Mouse (Mus musculus): ENCODE measurements around the gene Stard13.

Gene Stard13

DNA sequence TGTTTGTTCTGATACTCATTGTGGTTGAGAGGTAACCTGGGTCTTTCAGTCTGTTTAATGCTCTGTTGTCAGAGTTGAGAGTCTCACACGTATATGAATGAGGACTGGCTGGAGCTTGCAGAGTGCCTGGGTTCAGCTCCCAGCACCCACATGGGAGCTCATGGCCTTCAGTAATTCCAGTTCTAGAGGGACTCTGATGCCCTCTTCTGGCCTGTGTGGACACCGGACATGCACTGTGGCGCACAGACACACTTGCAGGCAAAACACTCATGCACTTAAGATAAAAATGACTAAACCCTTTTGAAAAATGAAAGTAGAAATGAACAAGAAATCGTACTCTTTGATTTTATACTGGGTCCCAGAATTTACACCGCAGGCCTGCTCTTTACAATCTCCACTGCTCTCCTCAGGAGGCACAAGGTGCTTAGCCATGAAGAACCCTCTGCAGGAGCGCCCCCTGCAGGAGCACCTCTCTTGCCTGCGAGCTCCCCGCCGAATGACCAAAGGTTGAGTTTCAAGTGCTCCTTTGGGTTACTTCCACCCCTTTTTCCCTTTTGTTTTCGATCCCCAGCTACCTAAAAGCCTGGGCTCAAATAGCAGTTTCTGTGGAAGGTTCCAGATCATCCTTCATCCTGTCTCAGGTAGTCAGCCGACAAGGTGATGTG lies 178.1 kb downstream of the Stard13 start:
- in situ Hi-C loops (cut with MboI; ENCODE audit: low pct_unique_long_range_greater_than_20kb in 1 of 2, low sequenced_read_pairs in 2 of 2, unreplicated experiment in 1 of 2), result loop anchor here in 1 of 2 experiments (10.0 kb wide), 1 partner anchor 111 kb away; no protein-coding TSS in a partner anchor

DNA sequence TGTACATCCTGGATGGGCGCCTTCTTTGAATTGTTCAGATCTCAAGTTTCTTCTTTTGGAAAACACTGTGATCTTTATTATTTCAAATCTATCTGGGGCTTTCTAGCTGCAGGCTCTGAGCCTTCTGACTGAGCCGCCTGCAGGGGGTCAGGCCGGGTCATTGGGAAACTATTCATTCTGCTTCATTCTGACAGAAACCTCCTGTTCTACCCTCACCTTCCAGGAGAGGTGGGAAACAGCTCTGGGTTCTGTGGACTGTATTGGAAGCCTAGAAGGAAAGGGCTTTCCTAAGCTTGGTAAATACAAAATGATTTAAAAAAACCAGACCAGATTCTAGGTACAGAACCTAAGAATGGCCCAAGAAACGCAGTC lies 178.9 kb downstream of the Stard13 start:
- in situ Hi-C loops (cut with MboI; ENCODE audit: low pct_unique_long_range_greater_than_20kb in 1 of 2, low sequenced_read_pairs in 2 of 2, unreplicated experiment in 1 of 2), result loop anchor here in 1 of 2 experiments (10.0 kb wide), 1 partner anchor 110 kb away; no protein-coding TSS in a partner anchor

DNA sequence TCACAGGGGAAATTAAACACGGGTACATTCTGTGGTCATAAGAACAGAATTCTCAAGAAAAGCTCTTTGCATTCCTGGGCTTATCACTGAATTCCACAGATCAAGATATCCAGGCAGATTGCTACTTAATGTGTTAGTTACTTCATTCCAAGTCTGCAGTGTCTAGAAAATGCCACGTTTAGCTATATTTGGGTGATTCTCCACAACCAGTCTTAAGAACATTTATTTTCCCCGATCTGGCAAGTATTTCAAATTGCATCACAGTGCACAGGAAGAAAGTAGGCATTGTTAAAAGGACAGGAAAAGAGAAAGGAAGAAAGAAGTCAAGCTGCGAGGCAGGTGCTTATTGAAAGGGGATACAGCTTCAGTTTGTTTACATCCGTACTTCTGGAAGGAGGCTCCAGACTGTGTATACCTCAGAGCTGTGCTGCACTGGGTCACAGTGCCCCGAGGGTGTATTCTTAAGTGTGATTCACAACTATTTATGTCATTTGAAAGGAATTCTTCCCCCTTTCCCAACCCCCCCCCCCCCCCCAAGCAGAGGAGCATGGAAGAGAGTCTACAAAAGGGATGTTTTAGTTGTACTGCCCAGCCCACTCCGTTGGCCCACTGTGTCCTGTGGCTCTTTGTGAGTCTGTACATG lies 179.4 kb downstream of the Stard13 start:
- in situ Hi-C loops (cut with MboI; ENCODE audit: low pct_unique_long_range_greater_than_20kb in 1 of 2, low sequenced_read_pairs in 2 of 2, unreplicated experiment in 1 of 2), result loop anchor here in 1 of 2 experiments (10.0 kb wide), 1 partner anchor 109 kb away; no protein-coding TSS in a partner anchor

DNA sequence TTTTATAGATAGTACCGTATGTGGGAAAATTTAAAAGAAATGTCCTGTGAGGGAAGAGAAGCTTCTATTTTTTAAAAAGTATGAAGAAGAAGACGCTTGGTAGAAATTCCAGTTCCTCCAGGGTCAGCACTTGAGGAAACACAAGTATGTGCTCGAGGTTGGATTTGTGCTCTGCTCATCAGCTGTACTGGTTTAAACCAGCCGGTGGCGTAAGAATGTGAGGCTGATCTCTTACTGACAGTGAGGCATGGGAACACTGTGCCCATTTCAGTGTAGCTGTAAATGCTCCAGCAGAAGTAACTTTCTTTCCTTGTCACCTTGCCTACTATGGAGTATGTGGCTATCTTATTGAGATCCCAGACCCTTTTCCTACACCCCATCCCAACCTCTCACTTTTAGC lies 180.4 kb downstream of the Stard13 start:
- in situ Hi-C loops (cut with MboI; ENCODE audit: low pct_unique_long_range_greater_than_20kb in 1 of 2, low sequenced_read_pairs in 2 of 2, unreplicated experiment in 1 of 2), result loop anchor here in 1 of 2 experiments (10.0 kb wide), 1 partner anchor 108 kb away; no protein-coding TSS in a partner anchor

DNA sequence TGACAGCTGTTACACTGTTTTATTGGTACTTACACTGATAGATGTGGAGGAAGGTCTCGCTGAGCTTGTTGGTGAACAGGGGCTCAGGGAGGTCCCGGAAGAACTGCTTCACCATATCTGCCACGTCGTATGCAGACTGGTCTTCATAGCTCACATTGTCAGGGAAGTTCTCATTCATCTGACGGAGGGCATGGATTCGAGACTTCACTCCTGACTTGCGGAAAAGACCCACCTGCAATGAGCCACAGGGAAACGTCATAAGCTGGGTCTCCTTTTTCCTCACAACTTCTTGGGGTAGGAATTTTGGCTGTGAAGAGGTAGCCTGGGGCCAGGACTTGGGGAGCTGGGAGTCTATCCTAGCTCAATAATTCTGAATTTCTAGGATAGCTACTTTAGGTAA lies 181.3 kb downstream of the Stard13 start:
- in situ Hi-C loops (cut with MboI; ENCODE audit: low pct_unique_long_range_greater_than_20kb in 1 of 2, low sequenced_read_pairs in 2 of 2, unreplicated experiment in 1 of 2), result loop anchor here in 1 of 2 experiments (10.0 kb wide), 1 partner anchor 108 kb away; no protein-coding TSS in a partner anchor

DNA sequence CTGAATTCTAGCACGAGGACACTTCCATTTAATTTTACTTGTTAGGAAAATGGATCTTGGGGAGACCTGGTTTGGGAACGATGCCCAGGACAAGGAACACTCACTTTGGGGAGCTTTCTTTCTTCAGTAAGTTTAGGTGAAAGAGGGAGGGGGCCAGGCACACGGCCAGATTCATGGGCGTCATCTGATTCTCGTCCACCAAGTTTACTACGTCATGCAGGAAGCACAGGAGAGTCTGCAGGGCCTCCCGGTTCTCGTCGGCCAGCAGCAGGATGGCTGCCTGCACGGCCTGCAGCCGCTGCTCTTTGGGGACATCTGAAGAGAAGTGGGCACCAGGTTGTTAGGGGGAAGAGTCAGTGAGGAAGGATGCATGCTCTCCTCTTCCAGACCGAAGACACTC lies 186.1 kb downstream of the Stard13 start:
- in situ Hi-C loops (cut with MboI; ENCODE audit: low pct_unique_long_range_greater_than_20kb in 1 of 2, low sequenced_read_pairs in 2 of 2, unreplicated experiment in 1 of 2), result no loop called here

DNA sequence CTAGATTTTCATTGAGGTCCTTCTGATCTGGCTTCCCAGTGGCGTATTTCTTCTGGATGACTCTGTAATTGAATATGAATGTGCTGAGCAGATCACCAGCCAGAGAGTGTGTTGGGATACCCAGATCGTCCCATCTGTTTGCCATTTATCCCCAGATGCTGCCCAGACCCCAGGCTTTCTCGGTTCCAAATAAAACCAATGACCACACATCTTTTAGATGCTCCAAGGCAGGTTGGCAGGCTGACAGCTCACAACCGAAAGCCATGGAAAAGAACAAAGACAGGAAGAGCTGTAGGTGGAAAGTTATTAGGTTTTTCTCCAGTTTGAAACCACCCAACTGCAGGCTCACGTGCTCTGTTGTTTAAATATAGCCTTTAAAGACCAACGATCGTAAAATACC lies 186.7 kb downstream of the Stard13 start:
- in situ Hi-C loops (cut with MboI; ENCODE audit: low pct_unique_long_range_greater_than_20kb in 1 of 2, low sequenced_read_pairs in 2 of 2, unreplicated experiment in 1 of 2), result no loop called here

DNA sequence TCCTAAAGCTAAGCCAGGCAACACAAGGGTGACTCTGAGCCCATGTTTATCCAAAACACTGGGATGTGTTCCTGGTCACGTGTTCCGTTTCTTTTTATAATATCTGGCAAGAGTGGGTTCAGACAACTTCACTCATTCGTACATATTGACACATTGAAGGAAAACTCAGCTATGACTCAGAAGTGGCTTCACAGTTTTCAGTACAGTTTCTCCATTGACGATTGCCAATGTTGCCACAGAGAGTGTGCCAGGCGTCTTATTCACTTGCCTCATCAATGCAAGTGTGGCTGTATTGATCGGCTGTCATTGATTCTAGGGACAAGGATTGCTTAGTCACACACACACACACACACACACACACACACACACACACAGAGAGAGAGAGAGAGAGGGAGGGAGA lies 187.5 kb downstream of the Stard13 start:
- in situ Hi-C loops (cut with MboI; ENCODE audit: low pct_unique_long_range_greater_than_20kb in 1 of 2, low sequenced_read_pairs in 2 of 2, unreplicated experiment in 1 of 2), result no loop called here

DNA sequence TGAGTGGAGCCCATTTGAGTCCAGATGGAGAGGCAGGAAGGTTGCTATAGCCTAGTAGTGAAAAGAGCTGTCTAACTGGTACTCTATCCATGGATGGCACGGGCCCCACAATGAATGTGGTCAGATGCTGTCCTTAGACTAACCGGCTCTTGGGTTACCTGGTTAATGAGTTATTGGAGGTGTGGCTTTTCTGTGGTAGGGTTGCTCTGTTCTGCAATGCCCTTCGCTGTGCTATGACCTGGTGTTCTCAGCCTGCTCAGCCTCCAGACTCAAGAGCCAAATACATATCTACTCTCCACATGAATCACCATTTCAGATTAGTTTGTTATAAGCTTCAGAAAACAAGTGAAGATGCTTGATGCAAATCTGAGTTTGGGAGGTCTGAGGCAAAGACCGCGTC lies 190.7 kb downstream of the Stard13 start:
- in situ Hi-C loops (cut with MboI; ENCODE audit: low pct_unique_long_range_greater_than_20kb in 1 of 2, low sequenced_read_pairs in 2 of 2, unreplicated experiment in 1 of 2), result no loop called here

DNA sequence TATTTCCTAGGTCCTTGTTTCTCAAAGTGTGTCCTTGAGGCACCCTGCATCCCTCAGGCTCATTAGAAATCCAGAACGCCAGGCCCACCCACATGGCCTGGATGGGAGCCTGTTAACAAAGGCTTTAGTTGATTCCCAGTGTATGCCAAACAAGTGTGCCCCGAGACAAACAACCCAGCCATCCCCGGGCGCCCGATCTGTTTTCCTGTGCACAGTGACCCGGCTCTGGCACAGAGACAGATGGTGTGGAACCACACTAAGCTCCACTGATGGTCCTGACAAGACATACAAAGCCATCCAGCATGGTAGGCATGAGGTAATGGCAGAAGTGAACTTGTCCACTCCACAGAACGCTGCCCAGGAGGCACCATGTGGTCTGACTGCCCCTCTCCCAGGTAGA lies 195.8 kb downstream of the Stard13 start:
- in situ Hi-C loops (cut with MboI; ENCODE audit: low pct_unique_long_range_greater_than_20kb in 1 of 2, low sequenced_read_pairs in 2 of 2, unreplicated experiment in 1 of 2), result no loop called here

DNA sequence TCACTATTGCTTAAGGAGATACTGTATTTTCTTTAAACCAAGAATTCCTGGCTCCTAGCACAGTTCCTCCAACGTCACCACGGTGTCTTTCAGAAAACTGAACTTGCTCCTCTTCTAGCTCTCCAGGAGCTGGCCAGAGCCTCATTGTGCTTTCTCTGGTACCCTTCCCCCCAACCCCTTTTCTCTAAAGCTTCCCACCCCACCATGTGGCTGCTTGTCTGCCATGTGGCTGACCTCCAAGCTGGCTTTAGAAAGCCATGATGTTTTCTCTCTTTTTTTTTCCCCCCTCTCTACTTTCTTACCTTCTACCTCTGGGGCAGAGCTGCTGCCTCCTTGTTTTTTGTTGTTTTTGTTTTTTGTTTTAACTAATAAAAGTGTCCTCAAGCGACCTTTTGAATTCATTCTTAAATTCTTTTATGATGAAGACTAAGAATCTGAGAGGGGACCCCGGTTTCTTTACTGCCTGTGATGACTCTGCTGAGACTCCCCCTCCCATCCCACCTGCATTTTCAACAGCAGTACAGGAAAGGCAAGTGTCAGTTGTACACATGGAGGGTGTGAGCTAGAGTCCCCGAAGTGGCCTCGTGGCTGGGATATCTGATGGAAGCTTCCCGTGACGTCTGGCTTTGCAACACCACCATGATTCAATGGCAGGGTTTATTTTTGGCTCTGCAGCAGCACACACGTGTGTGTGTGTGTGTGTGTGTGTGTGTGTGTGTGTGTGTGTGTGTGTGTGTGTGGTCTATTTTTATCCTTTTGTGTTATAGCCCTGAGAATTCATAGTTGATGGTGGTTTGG lies 198.7 kb downstream of the Stard13 start:
- in situ Hi-C loops (cut with MboI; ENCODE audit: low pct_unique_long_range_greater_than_20kb in 1 of 2, low sequenced_read_pairs in 2 of 2, unreplicated experiment in 1 of 2), result no loop called here

DNA sequence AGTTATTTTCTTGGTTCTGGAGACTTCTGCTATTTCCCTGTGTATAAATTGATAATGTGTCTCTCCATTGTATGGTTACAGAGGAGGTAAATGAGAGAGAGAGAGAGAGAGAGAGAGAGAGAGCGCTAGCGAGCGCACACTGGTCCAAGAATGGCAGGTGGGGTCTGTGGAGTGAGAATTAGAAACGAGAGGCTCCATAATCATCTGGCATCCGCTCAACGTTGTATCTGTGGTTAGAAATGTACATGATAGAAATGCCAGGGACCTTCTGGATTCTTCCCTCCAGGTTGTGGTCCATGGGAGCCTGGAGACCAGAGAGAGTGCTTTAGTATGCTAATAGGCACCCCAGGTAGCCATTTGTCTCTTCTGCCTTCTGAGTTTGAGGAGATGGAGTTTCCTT lies 204.7 kb downstream of the Stard13 start:
- in situ Hi-C loops (cut with MboI; ENCODE audit: low pct_unique_long_range_greater_than_20kb in 1 of 2, low sequenced_read_pairs in 2 of 2, unreplicated experiment in 1 of 2), result no loop called here

DNA sequence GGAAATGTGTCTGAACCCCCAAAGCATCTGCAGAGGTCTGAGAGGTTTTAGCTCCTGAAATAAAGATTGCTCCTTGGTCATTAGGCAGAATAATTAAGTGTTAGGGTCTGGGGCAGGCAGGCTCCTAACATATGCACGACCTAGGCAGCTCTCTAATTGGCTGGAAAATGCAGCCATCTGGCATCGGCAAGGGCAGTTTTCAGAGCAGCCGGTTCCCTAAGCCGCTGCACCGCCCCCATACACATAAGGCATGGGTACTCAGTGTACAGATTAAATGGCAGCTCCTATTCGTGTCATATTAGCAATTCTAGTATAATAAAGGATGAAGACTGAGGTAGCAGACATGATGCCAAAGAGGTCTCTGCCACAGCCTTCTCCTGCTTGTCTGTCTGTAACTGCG lies 206.5 kb downstream of the Stard13 start:
- in situ Hi-C loops (cut with MboI; ENCODE audit: low pct_unique_long_range_greater_than_20kb in 1 of 2, low sequenced_read_pairs in 2 of 2, unreplicated experiment in 1 of 2), result no loop called here

DNA sequence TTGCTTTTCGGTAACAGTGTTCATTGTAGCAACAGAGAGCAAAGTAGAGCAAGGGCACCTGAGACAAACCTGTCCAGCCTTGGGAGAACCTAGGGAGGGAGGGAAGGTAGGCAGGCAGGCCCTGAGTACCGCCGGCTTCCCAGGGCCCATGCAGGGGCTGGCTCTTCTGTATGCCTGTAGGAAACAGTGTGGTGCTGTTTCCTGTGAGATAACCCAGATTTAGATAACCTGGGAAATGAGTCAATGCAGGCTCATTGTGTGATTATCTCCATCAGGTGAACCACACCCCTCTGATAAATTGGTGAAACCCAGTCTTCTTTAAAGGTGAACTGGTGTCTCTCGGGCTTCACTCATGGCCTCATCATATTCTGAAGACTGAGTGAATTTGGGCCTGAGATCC lies 207.6 kb downstream of the Stard13 start:
- in situ Hi-C loops (cut with MboI; ENCODE audit: low pct_unique_long_range_greater_than_20kb in 1 of 2, low sequenced_read_pairs in 2 of 2, unreplicated experiment in 1 of 2), result no loop called here

DNA sequence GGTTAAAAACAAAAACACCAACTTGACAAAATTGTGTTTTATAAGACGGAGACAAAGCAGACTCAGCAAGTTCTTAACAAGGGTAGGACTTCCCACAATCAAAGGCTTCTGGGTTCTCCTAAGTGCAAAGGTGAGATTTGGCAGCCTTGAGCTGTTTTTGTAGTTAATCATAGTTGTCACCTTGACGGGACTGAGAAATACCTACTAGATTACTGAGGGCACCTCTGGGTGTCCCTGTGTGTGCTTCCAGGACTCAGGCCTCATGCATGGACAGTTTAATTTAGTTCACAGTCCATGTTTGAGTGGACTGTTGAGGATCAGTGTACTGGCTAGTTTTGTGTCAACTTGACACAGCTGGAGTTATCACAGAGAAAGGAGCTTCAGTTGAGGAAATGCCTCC lies 209.2 kb downstream of the Stard13 start:
- in situ Hi-C loops (cut with MboI; ENCODE audit: low pct_unique_long_range_greater_than_20kb in 1 of 2, low sequenced_read_pairs in 2 of 2, unreplicated experiment in 1 of 2), result no loop called here

DNA sequence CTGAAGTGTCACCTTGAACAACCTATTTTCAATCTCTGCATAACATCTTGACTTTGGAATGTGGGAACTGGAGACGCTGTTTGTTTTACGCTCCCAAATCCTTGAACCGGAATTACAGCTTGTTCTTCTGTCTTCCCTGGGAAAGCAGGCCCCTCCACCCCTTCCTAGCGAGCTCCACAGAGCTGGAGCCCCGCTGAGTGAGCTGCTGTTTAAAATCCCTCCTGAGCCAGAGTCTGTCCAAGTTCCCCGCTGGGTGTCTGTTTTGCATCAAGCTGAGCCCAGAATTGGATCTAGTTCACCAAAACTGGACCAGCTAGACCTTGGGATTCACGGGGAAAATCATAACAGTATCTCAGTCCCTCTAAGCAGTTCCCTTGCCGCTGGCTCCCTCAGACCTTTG lies 210.2 kb downstream of the Stard13 start:
- in situ Hi-C loops (cut with MboI; ENCODE audit: low pct_unique_long_range_greater_than_20kb in 1 of 2, low sequenced_read_pairs in 2 of 2, unreplicated experiment in 1 of 2), result no loop called here

DNA sequence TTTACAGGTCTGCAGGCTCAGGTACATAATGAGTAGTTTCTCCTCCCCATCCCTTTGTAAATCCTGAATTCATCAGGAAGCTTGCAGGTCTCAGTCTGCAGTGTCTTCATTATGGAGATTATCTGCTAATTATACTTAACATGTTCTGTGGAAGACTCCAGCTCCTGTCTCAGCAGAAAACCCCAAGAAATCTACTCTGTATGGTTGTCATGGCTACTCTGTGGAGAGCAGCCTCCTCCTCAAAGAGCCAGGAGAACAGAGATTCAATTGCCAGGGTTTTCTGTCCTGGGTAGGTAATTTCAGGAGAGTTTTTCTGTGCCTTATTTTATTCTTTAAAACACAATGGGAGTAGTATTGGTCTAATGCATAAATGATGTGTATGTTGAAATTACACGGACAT lies 210.7 kb downstream of the Stard13 start:
- in situ Hi-C loops (cut with MboI; ENCODE audit: low pct_unique_long_range_greater_than_20kb in 1 of 2, low sequenced_read_pairs in 2 of 2, unreplicated experiment in 1 of 2), result no loop called here

DNA sequence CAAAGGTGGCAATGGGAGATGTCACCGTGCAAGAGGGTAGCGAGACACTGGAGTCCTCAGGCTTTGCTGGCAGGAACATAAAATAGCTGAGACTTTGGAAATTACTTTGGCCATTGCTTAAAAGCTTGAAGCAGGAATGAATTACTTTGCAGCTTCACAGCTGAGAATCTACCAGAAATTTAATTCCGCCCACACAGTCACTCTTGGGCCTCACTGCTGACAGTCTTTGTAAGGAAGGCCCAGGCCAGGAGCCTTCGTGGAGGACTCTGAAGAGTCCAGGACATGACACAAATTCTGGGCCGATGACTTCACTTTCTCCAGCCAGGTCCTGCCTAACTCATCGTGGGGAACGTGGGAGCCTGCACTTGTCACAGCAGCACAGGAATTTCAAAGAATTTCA lies 211.6 kb downstream of the Stard13 start:
- in situ Hi-C loops (cut with MboI; ENCODE audit: low pct_unique_long_range_greater_than_20kb in 1 of 2, low sequenced_read_pairs in 2 of 2, unreplicated experiment in 1 of 2), result no loop called here

DNA sequence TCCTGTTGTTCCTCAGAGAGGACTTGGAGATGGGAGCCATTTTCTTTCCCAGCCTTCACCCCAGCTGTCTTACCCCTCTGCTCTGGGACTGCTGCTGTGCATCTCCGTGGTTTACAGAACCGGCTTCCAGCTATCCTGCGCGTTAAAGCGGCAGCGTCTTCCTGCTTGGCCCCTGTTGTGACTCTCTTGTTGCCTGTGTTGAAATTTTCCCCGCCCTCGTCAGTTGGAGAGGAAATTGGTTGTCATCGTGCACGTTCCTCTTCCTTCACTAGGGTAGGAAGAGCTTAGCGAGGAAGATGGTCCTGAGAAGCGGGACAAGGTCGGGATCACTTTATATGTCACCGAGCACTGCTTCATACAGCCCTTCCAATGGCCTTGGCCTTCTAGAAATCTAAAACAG lies 212.8 kb downstream of the Stard13 start:
- in situ Hi-C loops (cut with MboI; ENCODE audit: low pct_unique_long_range_greater_than_20kb in 1 of 2, low sequenced_read_pairs in 2 of 2, unreplicated experiment in 1 of 2), result no loop called here

All from mouse embryonic stem cell (cell line).